Mouse (Mus musculus) myocyte (in vitro differentiated cells): ENCODE data around the gene Cort. TPM values are rescaled to one million over a fixed set of nuclear protein-coding genes. Genes with fewer than 3 reads are reported as not detected.

Experiments used
- H3K27me3 ChIP-seq: one replicate; pipeline ENCODE4 v1.6.1; 2011; ENCODE audit not compliant: control insufficient read depth, insufficient read depth, insufficient read length
- H3K36me3 ChIP-seq: one replicate; pipeline ENCODE4 v1.6.1; 2011; ENCODE audit not compliant: control insufficient read depth, insufficient read depth
- H3K4me2 ChIP-seq: one replicate; pipeline ENCODE4 v1.6.1; 2011; ENCODE audit warnings: low read depth, control low read depth
- H3K4me3 ChIP-seq: one replicate; pipeline ENCODE4 v1.5.1; 2011; ENCODE audit warnings: mild to moderate bottlenecking, control low read depth, moderate library complexity
- H3K79me2 ChIP-seq: one replicate; pipeline ENCODE4 v1.6.1; 2011; ENCODE audit not compliant: control insufficient read depth, insufficient read depth
- H3ac ChIP-seq: one replicate; pipeline ENCODE4 v1.6.1; 2011; ENCODE audit not compliant: control insufficient read depth, insufficient read length
- CEBPB ChIP-seq: IDR thresholded peaks from 2 replicates; pipeline ENCODE4 v1.6.1; 2011; ENCODE audit warnings: mild to moderate bottlenecking, moderate library complexity; ENCODE audit not compliant: poor library complexity, insufficient read depth, severe bottlenecking
- E2F4 ChIP-seq: IDR thresholded peaks from one replicate; pipeline ENCODE4 v1.6.1; 2011; ENCODE audit warnings: mild to moderate bottlenecking, control low read depth, moderate library complexity; ENCODE audit not compliant: insufficient read depth
- MAX ChIP-seq: IDR thresholded peaks from one replicate; pipeline ENCODE4 v1.6.1; 2011; ENCODE audit warnings: low read depth, mild to moderate bottlenecking, control low read depth
- MYOD1 ChIP-seq, 3 experiments: IDR thresholded peaks; one replicate each; pipeline ENCODE4 v1.6.1; 2011; ENCODE audit warnings: control low read depth in 2 of 3, low read depth in 2 of 3, mild to moderate bottlenecking in 2 of 3, moderate library complexity in 1 of 3; ENCODE audit not compliant: insufficient read length in 2 of 3, control insufficient read depth in 1 of 3
- MYOG ChIP-seq, 3 experiments: IDR thresholded peaks; one replicate each; pipeline ENCODE4 v1.6.1; 2011; ENCODE audit warnings: control low read depth in 2 of 3, low read depth in 2 of 3, mild to moderate bottlenecking in 2 of 3; ENCODE audit not compliant: insufficient read length in 2 of 3, control insufficient read depth in 1 of 3, insufficient read depth in 1 of 3
- POLR2A ChIP-seq: IDR thresholded peaks from one replicate; pipeline ENCODE4 v1.6.1; 2011; ENCODE audit warnings: low read depth, mild to moderate bottlenecking, control low read depth, moderate library complexity; ENCODE audit not compliant: insufficient read length
- POLR2AphosphoS2 ChIP-seq: IDR thresholded peaks from one replicate; pipeline ENCODE4 v1.6.1; 2011; ENCODE audit warnings: low read depth, control low read depth; ENCODE audit not compliant: insufficient read length
- REST ChIP-seq: IDR thresholded peaks from one replicate; pipeline ENCODE4 v1.6.1; 2011; ENCODE audit warnings: mild to moderate bottlenecking, control low read depth, moderate library complexity; ENCODE audit not compliant: insufficient read depth, insufficient read length
- SRF ChIP-seq: IDR thresholded peaks from one replicate; pipeline ENCODE4 v1.6.1; 2011; ENCODE audit warnings: low read depth; ENCODE audit not compliant: control insufficient read depth, insufficient read length
- TCF12 ChIP-seq: IDR thresholded peaks from one replicate; pipeline ENCODE4 v1.6.1; 2011; ENCODE audit warnings: mild to moderate bottlenecking, control low read depth; ENCODE audit not compliant: poor library complexity, insufficient read depth, severe bottlenecking
- TCF3 ChIP-seq: IDR thresholded peaks from one replicate; pipeline ENCODE4 v1.6.1; 2011; ENCODE audit warnings: low read depth, control low read depth; ENCODE audit not compliant: insufficient read length
- USF1 ChIP-seq: IDR thresholded peaks from one replicate; pipeline ENCODE4 v1.6.1; 2011; ENCODE audit warnings: low read depth, mild to moderate bottlenecking, control low read depth, moderate library complexity
- polyA plus RNA-seq: library from polyadenylated mRNA; unstranded; fragments of >200 nt; fragmentation: generic; extraction: Trizol; gene quantifications from one replicate; pipeline ENCODE4 v1.2.1, GENCODE M21; 2012; ENCODE audit warnings: missing spikeins

Cort gene
- polyA plus RNA-seq, 1 experiment: not detected

GRCm38 (mm10) chr4:149150256-149150655 is 23.7 kb upstream of the Cort start:
- Histone ChIP-seq H3K79me2 (no peaks in the 10 kb centered on the region), H3K4me2 (no peak overlapping the region), H3K4me3 (no peak overlapping the region), H3K36me3 (peaks cover 37% of the 10 kb centered on the region), H3K27me3 (no peaks in the 10 kb centered on the region), H3ac (no peak overlapping the region)
- TF ChIP-seq MYOG (IDR thresholded peaks at IDR 0.05; ENCODE audit: control insufficient read depth in 1 of 3, insufficient read depth in 1 of 3, insufficient read length in 2 of 3, low read depth in 2 of 3) (no peak), REST (no peak), TCF3 (no peak), SRF (no peak), POLR2A (no peak), E2F4 (no peak), CEBPB (no peak), MYOD1 (IDR thresholded peaks at IDR 0.05; ENCODE audit: control insufficient read depth in 1 of 3, insufficient read length in 2 of 3, low read depth in 2 of 3) (no peak), USF1 (no peak), TCF12 (no peak), POLR2AphosphoS2 (no peak), MAX (no peak)

- Histone ChIP-seq H3K4me2 (no peak overlapping the region), H3K4me3 (no peak overlapping the region), H3K27me3 (no peaks in the 10 kb centered on the region), H3K36me3 (peaks cover 30% of the 10 kb centered on the region), H3K79me2 (no peaks in the 10 kb centered on the region), H3ac (no peak overlapping the region)
- TF ChIP-seq SRF (no peak), USF1 (no peak), MAX (no peak), TCF3 (peak; percentile 6), POLR2AphosphoS2 (no peak), E2F4 (no peak), MYOD1 (IDR thresholded peaks at IDR 0.05; ENCODE audit: control insufficient read depth in 1 of 3, insufficient read length in 2 of 3, low read depth in 2 of 3) (peak in 1 of 3 experiments; percentile 30), MYOG (IDR thresholded peaks at IDR 0.05; ENCODE audit: control insufficient read depth in 1 of 3, insufficient read depth in 1 of 3, insufficient read length in 2 of 3, low read depth in 2 of 3) (peak in 1 of 3 experiments; percentile 69)
Observed at GRCm38 (mm10) chr4:149149611-149150010, 23.0 kb upstream of the Cort start.

- TF ChIP-seq TCF3: no peak
- TF ChIP-seq TCF12: no peak
- no peak for TF ChIP-seq E2F4
- TF ChIP-seq USF1: no peak
- no peak for TF ChIP-seq MYOG (IDR thresholded peaks at IDR 0.05; ENCODE audit: control insufficient read depth in 1 of 3, insufficient read depth in 1 of 3, insufficient read length in 2 of 3, low read depth in 2 of 3)
- no peak for TF ChIP-seq CEBPB
- no peak for TF ChIP-seq POLR2A
- no peak for TF ChIP-seq MAX
- TF ChIP-seq SRF: no peak
- no peak for TF ChIP-seq MYOD1 (IDR thresholded peaks at IDR 0.05; ENCODE audit: control insufficient read depth in 1 of 3, insufficient read length in 2 of 3, low read depth in 2 of 3)
- TF ChIP-seq POLR2AphosphoS2: no peak
- TF ChIP-seq REST: no peak
Observed at GRCm38 (mm10) chr4:149149196-149149595, 22.6 kb upstream of the Cort start.

GRCm38 (mm10) chr4:149148084-149148483 is 21.5 kb upstream of the Cort start:
- Histone ChIP-seq H3K27me3 (no peaks in the 10 kb centered on the region), H3ac (no peak overlapping the region), H3K79me2 (no peaks in the 10 kb centered on the region), H3K36me3 (peaks cover 17% of the 10 kb centered on the region), H3K4me2 (no peak overlapping the region), H3K4me3 (no peak overlapping the region)
- TF ChIP-seq POLR2AphosphoS2 (peak; percentile 14), POLR2A (no peak), CEBPB (no peak)

More at GRCm38 (mm10) chr4:149149196-149149595, 22.6 kb upstream of the Cort start:
- no peak overlapping the region for H3K4me2 ChIP-seq
- H3K27me3 ChIP-seq: no peaks in the 10 kb centered on the region
- H3K4me3 ChIP-seq: no peak overlapping the region
- no peak overlapping the region for H3ac ChIP-seq
- no peaks in the 10 kb centered on the region for H3K79me2 ChIP-seq
- peaks cover 26% of the 10 kb centered on the region for H3K36me3 ChIP-seq

- Histone ChIP-seq H3K36me3 (peaks cover 12% of the 10 kb centered on the region), H3K4me2 (no peak overlapping the region), H3ac (no peak overlapping the region), H3K79me2 (no peaks in the 10 kb centered on the region), H3K27me3 (no peaks in the 10 kb centered on the region), H3K4me3 (no peak overlapping the region)
- no peak for TF ChIP-seq POLR2AphosphoS2
- no peak for TF ChIP-seq MAX
- TF ChIP-seq E2F4: no peak
- TF ChIP-seq REST: no peak
- TF ChIP-seq TCF12: no peak
- no peak for TF ChIP-seq MYOD1 (IDR thresholded peaks at IDR 0.05; ENCODE audit: control insufficient read depth in 1 of 3, insufficient read length in 2 of 3, low read depth in 2 of 3)
- TF ChIP-seq MYOG (IDR thresholded peaks at IDR 0.05; ENCODE audit: control insufficient read depth in 1 of 3, insufficient read depth in 1 of 3, insufficient read length in 2 of 3, low read depth in 2 of 3): no peak
- TF ChIP-seq TCF3: no peak
- TF ChIP-seq SRF: no peak
- no peak for TF ChIP-seq USF1
- TF ChIP-seq CEBPB: no peak
- TF ChIP-seq POLR2A: no peak
Observed at GRCm38 (mm10) chr4:149147528-149147927, 21.0 kb upstream of the Cort start.
